ENCODE assay signal across 9 mouse cellular contexts in genomic region chr5:35925171-35925634, GRCm38 (mm10). TPM values are rescaled to one million over a fixed set of nuclear protein-coding genes. Genes with fewer than 3 reads are reported as not detected.
DNase-seq lines count a peak whose midpoint lies in the region; TF ChIP-seq lines count a peak whose summit lies in the region.
"Had no signal": no experiment of that assay in that cellular context is flagged by ENCODE, and none has a peak within 500 bp of the region (broad histone marks: within the 10 kb centered on the region; RNA-seq: fewer than 3 reads in every experiment).

No protein-coding gene starts in this region.

- intact Hi-C loops in heart, postnatal 25 days (cut with DNase I): no loop called here

- H3K4me1 ChIP-seq in embryonic fibroblast, embryonic 13.5 days (ENCODE audit: control insufficient read depth, insufficient read depth, low read length): peaks cover 34% of the 10 kb centered on the region

- TF ChIP-seq POLR2A in embryonic fibroblast, embryonic 13.5 days (IDR thresholded peaks at IDR 0.05; ENCODE audit: low read depth, low read length): no peak

- 0 out of 2 replicates have a peak overlapping the region, but pooled peaks have one; percentile 3 for H3K27ac ChIP-seq in embryonic fibroblast, embryonic 13.5 days (ENCODE audit: insufficient read depth, low read length)
- H3K27ac ChIP-seq: macrophage had no signal

- H3K4me3 ChIP-seq in embryonic fibroblast, embryonic 13.5 days (ENCODE audit: insufficient read depth, low read length): no peak overlapping the region

- DNase-seq in kidney, adult 11 months: peak; percentile 24
- DNase-seq in kidney, adult 18-20 months: no peak
- DNase-seq in heart, postnatal 25 days (ENCODE audit: low spot score): peak; percentile 19
- peak; percentile 40 to 50 for DNase-seq in layer of hippocampus, postnatal 36 days
- peak; percentile 38 for DNase-seq in retina, embryonic 14.5 days (ENCODE audit: low spot score)
- no peak for DNase-seq in thymus, adult 18-20 months
- DNase-seq in thymus, postnatal 0 days (ENCODE audit: low spot score): no peak

- no peak for TF ChIP-seq CTCF in embryonic fibroblast, embryonic 13.5 days (IDR thresholded peaks at IDR 0.05; ENCODE audit: borderline replicate concordance, insufficient read depth, low read length)

RNA-seq across cellular contexts. Expression of gene Afap1, which starts 32.1 kb away (rescaled TPM):
- 64.3 and 71.8 TPM in 2 replicates for polyA plus RNA-seq in embryonic fibroblast, embryonic 13.5 days (2011; ENCODE audit: insufficient read length, low read depth, missing spikeins)
- total RNA-seq in heart, postnatal 25 days (2021): 10 to 100 TPM; 22.8 to 23.9 TPM
- total RNA-seq in layer of hippocampus, postnatal 36 days (2021): 10 to 100 TPM; 29.1 to 30.0 TPM
- polyA plus RNA-seq in thymus, postnatal 0 days (2015; fragmentation: Nextera tagmentation; extraction: Ambion mirVana): 6.1 and 6.6 TPM in 2 replicates

Comparison
In these comparisons a context has a peak if more than half of its experiments do, and no peak if none do; other contexts are left out.
1. DNase-seq: peak in kidney, adult 11 months (single experiment), heart, postnatal 25 days (single experiment), layer of hippocampus, postnatal 36 days (2 of 2) and retina, embryonic 14.5 days (single experiment); none in kidney, adult 18-20 months (single experiment), thymus, adult 18-20 months (0 of 2) and thymus, postnatal 0 days (single experiment).